Mouse (Mus musculus) layer of hippocampus, adult 9-10 months (tissue): ENCODE data around the gene Slc25a29.
A peak's percentile ranks its signal among the peaks of the same experiment; 100 is the strongest.
"Not testable (repeated sequence)": the region's sequence is repeated elsewhere in the genome, so short reads cannot be mapped to it uniquely, and the experiment has no call there.

Source experiments
- DNase-seq: peaks from one replicate; pipeline ENCODE4 v3.0.0; 2022; ENCODE audit warnings: low spot score

Slc25a29 gene

DNA sequence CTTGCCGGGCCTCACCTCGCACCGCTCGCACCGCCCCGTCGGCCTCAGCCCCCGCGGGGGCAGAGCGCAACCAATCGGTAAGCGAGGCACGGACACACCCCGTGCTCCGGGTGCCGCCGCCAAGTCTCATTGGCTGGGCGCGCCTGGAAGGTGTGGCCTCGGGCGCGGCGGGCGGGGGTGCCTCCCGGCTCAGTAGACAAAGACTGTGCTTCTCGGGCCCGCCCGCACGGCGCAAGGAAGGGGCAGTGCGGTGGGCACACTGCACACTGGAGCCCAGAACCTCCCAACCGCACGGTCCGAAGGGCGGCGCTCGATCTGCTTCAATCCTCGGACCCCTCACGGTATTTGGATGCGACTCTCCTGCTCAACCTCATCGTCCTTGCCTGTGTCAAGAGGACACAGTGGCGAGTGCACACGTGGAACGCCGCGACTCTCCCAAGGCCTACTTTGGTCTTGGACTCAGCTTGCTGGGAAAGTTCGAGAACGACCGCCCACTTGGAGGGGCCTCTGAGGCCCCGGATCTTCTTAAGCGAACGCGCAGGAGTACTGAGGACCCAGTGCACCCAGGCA is at the start of gene Slc25a29, which contains the start of gene Slc25a47:
Gene Slc25a29 (minus strand): TSS at position 44 of the 570 bp plus-strand sequence.
Gene Slc25a47 (plus strand): TSS at position 207 of the 570 bp plus-strand sequence.
- peak; percentile 89 for DNase-seq

DNA sequence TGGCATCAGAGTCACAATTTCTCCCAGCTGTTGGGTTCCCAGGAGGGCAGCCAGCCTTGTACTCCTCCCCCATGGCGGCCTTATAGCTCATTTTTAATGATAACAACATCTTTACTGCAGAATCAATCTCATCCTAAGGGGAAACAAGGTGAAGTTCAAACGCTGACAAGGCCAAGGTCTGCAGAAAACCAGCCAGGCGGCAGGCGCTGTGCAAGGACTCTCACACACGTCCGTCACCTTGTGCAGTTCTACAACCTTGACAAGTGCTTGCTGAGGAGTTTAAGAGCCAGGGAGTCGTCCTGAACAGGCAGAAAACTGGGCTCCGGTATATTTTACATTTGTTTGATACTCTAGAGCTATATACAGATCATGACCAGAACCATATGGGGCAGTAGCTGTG is 47.1 kb upstream of the Slc25a29 start:
- DNase-seq, result no peak

DNA sequence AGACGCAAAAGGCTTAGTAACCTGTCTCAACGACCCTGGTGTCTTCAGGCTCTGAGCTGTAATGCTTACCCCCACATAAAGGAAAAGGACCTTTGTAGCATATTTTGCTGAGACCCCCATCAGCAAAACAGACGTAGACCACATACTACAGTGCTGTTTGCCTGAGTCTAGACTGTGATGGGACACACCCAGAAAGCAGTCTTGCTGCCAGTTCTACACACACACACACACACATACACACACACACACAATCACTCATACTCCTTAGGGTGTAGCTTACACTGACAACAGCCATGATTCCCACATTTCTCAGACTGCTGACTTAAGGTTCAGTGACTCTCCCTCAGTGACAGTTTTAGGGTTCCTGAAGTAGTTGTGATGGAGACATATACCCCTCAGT is 45.5 kb upstream of the Slc25a29 start:
- DNase-seq, result no peak

DNA sequence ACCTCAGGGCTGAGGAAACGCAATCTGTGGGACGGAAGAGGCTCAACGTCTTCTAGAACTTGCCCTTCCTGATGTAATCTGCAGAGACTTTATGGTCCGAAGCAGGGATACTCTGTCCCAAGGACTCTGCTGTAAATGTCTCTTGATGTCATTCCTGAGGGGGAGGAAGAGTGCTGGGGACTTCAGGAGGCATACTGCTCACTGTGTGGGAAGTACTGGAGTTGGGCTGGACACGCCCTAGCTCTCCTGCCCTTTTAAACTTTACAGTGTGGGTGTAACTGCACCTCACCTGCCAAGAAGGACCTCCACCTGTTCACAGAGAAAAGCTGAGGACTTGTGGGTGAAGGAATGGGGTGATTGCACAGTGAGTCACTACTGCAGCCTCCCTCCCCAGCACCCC is 44.9 kb upstream of the Slc25a29 start:
- no peak for DNase-seq

DNA sequence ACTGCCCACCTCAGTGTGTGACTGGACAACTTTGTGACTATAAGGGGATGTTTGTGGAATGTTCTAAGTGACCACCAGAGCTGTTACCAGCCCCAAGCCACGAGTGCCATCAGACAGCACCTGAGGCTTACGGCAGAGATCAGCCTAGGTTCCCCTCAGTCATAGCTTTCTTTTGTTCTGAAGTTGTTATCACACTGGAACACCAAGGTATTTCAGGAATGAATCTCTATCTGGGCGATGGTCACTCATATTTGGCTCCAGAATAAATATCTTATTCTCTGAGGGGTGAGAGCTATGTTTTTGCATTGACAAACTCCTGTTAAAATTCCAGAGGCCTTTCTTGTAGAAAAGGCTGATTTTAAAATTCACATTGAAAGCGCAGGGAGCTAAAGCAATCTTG is 43.5 kb upstream of the Slc25a29 start:
- DNase-seq, result no peak

DNA sequence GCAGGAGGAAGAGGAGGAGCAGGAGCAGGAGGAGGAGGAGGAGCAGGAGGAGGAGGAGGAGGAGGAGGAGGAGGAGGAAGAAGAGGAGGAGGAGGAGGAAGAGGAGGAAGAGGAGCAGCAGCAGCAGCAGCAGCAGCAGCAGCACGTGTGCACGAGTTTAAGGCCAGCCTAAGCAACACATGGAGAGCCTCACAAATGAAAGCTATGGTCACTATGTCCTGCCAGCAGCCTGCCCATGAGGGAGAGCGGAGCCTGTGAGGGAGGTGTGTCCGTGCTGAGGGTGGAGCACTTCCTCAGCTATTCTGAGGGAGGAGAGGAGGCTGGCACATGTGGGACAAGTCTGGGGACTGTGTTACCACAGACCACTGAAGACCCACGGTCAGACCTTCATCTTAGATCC is 37.4 kb upstream of the Slc25a29 start:
- DNase-seq, result no peak

DNA sequence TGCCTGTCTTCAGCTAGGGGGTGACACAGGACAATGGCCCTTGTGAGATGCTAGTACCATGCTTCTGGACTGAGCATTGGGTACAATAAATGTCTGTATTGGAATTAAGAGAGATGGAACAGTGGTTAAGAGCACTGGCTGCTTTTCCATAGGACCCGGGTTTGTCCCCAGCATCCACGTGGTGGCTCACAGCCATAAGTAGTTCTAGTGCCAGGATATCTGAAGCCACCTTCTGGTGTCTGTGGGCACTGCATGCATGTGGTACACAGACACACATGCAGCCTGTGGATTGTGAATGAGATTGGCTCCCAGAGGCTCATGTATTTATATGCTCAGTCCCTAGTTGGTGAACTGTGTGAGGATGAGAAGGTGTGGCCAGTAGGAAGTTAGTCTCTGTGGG is 33.9 kb upstream of the Slc25a29 start:
- no peak for DNase-seq

DNA sequence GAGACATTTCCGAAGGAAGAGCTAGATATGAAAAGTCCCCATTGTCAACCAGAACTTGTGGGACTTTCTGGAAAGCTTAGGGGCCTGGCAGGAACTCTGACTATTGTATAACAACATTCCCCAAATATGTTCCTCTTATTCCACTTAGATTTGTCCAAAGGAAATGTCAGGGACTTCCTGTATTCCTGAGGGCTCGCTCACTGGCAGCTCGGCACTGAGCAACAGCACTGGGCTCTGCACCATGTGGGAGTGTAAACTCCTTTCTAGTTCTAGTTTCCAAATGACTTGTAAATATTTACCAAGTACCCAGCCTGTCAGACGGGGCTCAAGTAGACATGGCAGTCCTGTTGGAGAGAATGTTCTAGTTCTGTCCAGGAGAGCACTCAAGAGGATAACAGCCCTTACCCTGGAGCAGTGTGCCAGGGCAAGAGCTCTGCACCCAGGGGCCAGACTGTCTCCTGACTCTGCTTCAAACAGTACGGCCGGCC is 29.4 kb upstream of the Slc25a29 start:
- DNase-seq, result no peak

DNA sequence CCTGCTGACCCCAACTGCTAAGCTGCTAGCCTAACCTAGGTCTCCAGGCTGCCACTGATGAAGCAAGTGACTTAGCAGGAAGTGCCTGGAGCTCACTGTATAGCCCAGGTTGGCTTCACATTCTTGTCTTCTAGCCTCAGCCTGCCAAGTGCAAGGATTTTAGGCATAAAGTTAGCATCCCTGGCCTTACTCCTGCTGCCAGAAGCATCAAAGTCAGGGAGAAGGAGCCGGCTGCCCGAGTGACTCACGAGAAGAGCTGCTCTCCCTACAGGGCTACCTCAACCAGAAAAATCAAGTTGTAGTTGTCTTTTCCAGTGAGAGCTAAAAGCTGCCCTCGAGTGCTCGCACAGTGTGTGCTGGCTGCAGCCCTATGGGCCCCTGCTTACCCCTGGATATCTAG is 22.8 kb upstream of the Slc25a29 start:
- DNase-seq, result no peak

DNA sequence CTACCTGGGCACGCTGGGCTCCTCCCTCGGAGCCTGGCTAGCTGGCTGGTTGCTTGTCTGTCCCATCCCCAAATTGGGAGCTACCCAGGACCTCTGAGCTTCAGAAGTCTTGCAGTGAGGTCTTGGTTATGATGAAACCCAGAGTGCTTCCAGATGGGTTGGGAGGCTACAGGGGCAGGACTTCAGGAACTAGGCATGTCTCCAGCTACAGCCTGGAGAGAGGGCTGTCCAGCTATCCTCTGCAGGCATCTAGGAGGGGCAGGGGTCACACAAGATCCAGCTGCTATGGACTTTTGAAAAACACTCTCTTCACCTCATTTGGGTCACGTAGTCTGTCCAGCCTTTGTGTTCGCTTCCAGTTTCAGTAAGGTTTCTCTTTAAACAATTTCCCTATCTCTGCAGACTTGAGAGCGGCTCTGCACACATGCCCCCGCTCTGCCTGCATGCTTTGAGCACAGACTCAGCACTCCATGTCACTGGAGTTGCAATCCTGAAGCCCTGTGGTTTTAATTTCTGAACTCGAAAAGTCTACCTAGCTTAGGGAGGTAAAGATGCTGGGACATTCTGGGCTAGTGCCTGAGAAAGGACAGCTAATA is 22.0 kb upstream of the Slc25a29 start:
- DNase-seq, result no peak

DNA sequence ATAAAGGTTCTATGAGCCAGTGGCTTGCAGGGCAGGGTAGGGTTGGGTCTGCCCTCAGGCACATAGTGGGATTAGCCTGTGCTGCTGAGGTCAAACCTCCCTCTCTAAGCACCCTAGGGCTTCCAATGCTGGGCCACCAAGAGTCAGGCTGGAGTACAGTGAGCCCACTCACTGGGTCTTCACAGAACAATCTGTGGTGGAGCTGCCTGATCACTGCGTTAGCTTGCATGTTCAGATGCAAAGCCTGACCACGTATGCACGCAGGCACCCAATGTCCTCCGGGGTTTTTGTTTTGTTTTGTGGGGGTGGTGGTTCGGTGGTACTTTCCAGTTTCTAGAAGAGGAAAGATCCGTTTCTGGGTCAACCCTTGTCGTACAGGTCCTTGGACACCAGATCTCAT is 21.4 kb upstream of the Slc25a29 start:
- no peak for DNase-seq

DNA sequence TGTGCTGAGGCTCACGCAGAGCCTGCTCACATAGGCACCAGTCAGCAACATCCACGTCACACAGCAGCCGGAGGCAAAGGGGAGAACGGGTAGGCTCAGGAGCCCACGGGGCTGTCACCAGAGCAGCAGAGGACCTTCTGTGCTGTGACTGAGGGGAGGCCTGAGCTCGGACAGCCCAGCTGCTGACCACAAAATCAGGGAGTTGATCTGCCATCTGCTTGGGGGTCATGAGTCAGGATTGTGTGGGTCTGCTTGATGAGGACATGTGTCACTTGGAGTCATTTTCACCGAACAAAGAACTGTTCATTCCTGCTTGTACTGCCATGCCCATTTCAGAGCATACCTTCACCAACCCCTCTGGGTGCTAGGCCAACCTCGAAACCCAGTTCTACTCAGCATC is 20.5 kb upstream of the Slc25a29 start:
- DNase-seq, result no peak

DNA sequence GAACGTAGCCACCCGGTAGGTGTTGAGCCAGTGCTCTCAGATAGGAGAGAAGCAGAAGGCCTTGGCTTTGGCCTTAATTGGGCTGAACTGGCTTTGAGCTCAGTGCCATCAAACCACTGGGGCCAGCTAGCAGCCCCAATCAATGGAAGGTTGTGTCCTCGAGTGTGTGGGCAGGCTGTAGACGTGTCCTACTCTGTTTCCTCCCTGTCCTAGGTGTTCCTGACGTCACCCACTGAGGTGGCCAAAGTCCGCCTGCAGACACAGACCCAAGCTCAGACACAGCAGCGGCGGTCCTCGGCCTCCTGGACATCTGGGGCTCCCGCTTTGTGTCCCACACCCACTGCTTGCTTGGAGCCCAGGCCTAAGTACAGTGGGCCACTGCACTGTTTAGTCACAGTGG is 19.4 kb upstream of the Slc25a29 start:
- no peak for DNase-seq

DNA sequence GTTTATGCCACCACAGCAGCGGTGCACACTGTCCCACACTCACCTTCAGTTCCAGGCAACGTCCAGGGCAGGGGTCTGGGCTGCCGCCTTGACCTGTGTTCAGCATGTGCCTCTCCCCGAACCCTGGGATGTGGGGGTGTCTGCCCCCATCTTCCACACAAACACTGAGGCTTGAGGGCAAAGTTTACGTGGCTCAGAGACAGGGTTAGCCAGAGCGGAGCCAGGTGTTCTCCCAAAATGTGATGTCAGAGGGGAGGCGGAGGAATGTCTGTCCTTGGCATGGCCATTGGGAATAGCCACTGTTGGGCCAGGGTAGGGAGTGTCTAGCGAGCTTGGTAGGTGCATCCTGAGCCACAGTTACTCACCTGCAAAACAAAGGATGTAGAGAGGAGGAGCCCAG is 17.1 kb upstream of the Slc25a29 start:
- DNase-seq, result no peak

DNA sequence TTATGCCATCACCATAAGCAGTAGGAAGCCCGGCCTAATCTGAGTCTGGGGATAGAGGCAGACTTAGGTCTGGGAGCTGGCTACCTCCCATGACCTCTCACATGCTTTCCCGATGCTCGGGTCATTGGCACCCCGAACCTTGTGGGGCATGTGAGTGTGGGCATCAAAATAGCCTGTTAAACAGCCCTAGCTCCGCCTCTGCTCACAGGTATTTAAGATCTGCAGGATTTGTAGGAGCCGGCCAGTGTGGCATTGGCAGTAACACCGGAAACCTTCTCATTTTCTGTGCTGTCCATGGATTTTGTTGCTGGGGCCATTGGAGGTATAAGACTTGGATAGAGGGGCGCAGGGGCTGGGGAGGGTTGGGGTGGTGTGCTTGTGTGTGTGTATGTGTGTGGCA is 15.2 kb upstream of the Slc25a29 start:
- no peak for DNase-seq

DNA sequence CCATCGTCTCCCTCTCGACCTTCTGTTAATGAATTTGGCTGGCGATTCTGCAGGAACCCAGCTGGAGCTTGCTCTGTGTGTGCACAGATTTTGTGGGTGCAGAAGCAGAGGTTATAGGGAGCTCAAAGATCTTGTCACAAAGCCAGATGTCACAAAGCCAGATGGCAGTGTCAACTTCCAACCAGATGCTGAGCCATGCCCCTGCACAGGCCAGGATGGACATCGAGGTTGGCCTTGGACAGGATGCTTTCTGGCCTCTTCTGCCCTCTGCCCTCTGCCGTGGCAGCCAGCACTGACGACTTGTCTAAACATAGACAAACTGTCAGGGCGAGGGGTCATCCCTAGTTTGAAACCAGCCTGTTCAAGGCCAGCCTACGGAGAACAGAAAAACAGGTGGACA is 14.4 kb upstream of the Slc25a29 start:
- DNase-seq, result no peak

DNA sequence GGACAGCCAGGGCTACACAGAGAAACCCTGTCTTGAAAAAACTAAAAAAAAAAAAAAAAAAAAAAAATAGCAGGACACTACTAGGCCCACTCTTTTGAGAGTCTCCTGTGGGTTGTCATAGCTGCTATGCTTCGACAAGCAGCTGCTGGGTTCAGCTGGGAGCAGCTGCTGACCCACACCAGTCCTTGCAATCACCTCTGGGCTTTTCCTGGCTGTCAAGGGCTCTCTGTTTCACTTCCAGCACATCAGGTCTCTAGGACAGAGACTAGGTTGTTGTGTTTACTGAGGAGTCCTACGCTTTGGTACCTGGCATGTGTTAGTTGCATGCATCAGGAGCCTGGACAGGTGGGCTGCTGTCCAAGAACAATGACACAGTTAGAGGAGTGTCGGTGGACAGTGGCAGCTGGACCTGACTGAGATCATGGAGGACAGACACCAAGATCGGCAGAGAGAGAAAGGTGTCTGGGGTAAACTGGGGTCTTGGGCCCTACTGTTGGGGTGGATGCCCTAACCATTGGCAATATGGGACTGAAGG is 13.9 kb upstream of the Slc25a29 start:
- no peak for DNase-seq

DNA sequence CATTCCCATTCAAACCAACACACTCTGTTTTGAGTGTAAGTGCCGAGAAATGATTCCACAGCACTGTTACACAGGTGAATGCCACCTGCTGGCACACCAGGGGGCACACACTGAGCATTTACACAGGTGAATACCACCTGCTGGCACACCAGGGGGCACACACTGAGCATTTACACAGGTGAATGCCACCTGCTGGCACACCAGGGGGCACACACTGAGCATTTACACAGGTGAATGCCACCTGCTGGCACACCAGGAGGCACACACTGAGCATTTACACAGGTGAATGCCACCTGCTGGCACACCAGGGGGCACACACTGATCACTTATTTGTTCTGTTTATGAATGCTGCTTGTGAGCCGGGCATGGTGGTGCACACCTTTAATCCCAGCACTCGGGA is 12.3 kb upstream of the Slc25a29 start:
- not testable (repeated sequence) for DNase-seq

DNA sequence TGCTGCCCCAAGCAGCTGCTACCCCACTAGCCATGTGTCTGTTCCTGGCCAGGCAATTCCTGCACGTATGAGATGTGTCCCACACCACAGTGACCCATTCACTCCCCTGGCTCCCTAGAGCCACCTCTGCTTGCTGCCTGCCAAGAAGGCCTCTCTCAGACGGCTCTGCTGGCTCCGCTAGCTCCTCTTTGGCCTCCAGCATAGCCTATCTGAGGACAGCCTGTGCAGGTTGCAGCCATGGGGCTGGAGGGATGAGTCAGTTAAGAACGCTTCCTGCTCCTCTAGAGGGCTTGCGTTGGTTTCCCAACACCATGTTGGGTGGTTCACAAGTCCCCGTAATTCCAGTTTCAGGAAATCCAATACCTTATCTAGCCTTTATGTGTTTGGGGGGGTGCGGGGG is 7.0 kb upstream of the Slc25a29 start:
- DNase-seq, result no peak

DNA sequence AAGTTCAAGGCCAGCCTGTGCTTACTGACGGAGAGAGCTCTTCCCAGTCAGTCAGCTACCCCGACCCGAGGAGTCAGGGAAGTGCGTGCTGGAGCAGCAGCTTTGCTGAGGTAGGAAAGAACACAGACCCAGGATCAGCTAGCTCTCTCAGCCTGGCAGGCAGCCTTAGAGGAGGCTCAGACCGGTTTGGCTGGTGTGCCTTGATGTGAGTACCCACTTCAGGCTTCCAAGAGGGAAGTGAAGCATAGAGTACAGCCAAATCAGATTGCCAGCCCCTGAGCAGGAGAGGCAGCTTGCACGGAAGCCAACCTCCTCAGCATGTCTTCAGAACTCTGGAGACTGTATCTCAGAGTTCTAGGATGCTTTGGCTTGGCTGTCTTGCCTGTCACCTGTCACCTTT is 5.5 kb upstream of the Slc25a29 start:
- no peak for DNase-seq

DNA sequence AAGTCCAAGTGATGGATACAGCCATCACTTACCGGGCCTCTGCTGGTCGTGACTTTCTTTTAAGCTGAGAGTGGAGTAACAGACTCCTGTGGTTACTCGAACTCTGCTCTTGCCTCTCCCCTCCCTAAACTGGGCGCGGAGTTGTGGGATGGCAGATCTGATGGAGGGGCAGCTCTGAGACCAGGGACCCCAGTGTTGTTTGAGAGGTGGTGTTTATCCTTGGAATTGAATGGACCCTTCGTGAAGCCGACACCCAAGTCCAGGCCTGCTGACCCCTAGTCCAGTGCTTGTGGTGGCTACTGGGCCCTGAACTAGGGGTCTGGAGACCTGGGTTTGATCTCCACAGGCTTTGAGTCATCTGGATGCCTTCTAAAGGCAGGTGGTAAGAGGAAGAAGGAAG is 1.0 kb upstream of the Slc25a29 start:
- DNase-seq, result no peak

DNA sequence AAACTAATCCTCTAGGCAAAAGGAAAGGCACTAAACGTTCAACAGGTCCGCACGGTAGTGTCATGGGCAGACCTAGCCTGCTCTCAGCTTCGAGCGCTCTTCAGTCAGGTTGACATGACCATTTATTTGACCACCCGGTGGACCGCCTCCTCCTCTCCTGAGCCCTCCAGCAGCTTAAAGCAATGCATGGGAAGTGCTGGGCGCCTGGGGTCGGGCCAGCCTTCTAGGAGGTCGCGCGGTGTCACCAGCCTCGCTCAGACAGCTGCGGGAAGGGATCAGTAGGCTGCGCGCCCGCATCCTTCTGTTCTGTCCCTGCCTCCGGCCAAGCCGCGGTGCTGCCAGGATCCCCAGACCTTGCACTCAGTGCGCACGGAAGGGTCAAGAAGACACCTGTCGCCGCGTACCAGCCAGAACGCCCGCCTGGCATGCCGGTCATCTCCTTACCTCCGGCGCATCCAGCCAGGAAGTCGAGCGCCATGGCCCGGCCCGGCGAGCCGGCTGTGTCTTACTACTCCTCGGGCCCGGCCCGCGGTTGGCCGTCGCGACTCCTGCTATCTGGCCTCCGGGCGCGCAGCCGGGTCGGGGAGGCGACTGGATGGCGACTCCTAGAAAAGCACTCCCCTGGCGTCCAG is 359 bp downstream of the Slc25a29 start:
- DNase-seq, result no peak

DNA sequence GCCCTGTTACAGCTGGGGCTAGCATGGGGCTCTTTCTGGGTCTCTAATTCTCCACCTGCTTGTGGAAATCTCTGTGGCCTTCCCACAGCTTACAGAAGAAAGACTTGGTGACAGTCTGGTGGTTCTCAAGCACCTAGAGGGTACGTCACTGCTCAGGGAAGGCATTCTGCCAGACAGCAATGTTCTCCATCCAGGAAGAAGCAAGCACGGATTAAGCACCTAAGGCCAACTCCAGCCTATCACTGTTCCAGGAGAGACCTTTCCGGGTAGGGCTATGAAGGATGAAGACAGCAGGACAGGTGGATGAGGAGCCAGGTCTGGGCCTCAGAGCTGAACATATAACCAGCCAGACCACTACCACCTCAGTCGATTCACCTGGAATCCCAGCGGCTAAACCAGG is 897 bp downstream of the Slc25a29 start:
- DNase-seq, result no peak

DNA sequence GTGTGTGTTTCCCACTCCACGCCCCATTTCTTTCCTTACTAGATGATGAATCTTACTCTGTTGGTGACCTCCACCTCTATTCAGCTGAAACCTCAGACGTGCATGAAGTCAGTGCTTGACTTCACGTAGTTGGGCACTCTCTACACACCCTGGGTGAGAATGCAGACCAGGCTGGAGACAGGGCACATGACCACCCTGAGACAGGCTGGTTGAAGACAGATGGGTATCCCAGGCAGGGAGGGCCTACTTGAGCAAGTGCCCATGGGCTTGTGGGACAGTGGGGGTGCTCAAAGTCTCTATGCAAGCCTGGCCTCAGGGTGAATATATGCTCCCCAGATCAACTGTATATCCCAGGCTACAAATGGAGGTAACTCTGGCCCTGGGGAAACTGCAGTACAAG is 1.3 kb downstream of the Slc25a29 start:
- no peak for DNase-seq
